Mouse (Mus musculus): Measurements from ENCODE around the gene Lsm10.

Gene Lsm10

DNA sequence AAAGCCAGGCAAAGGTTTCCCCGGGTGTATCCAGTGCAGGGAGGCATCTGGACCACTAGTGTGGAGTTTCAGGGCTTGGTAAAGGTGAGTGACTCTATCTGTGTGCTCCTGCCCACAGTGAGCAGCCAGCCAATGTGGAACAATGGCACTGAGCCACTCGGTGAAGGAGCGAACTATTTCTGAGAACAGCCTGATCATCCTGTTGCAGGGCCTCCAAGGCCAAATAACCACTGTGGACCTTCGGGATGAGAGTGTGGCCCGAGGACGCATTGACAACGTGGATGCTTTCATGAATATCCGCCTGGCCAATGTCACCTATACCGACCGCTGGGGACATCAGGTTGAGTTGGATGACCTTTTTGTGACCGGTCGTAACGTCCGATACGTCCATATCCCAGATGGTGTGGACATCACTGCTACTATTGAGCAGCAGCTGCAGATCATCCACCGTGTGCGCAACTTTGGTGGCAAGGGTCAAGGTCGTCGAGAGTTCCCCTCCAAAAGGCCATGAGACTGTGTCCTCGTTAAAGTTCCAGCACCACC is 1.4 kb downstream of the Lsm10 start:
- no peak for DNase-seq

GRCm38 (mm10) chr4:126099365-126099764 is 2.9 kb downstream of the Lsm10 start:
- DNase-seq: no peak

DNA sequence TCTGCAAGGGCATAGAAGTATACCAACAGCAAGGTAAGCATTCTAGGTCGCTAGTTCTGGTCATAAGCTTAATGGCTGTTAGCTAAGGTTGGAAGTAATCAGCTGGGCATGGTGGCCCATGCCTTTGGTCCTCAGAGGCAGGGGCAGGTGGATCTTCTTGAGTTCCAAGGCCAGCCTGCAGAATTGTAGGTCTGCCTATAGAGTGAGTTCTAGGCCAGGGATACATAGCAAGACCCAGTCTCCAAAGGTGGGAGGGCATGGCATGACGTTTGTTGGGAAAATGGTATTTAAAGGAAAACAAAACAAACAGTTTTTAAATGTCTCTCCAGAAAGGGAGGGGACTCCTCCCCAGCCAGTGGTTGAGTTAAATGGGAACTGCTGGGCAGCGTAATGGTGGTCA is 4.3 kb downstream of the Lsm10 start:
- DNase-seq: no peak

DNA sequence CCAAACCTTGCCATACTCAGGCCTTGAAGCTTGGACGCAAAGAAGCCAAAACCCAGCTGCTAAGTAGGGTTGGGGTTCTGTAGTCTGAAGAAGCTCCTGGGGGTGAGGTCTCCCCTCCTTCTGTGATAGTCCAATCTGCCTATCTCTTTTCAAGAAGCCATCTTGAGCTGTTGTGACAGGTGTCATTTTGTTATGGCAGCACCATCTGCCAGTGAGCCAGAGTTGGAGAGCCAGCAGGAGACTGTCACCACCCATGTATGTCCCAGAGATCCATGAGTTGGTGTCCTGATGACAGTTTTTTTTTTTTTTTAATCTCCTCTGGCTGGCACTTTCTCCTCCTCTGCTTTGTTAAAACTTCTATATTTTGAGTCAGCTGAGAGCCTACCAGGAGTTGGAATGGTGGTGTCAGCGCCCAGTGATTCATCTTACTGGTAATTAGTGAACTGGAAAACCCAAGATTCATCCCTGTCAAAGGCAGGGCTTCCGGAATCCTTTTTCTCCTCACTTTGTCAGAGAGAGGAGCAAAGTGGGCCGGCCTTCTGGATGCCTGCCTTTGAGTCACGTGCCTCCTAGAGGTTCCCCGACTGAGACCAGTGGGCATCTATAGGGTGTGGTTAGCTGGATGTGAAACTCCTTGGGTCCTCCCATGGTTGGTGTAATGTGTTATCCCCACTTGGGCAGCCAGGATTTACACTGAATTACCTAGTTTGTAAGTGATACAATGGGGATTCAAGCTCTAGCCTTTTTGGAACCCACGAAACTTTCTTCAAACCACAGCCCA is 5.8 kb downstream of the Lsm10 start:
- peak; percentile 59 to 62 for DNase-seq

DNA sequence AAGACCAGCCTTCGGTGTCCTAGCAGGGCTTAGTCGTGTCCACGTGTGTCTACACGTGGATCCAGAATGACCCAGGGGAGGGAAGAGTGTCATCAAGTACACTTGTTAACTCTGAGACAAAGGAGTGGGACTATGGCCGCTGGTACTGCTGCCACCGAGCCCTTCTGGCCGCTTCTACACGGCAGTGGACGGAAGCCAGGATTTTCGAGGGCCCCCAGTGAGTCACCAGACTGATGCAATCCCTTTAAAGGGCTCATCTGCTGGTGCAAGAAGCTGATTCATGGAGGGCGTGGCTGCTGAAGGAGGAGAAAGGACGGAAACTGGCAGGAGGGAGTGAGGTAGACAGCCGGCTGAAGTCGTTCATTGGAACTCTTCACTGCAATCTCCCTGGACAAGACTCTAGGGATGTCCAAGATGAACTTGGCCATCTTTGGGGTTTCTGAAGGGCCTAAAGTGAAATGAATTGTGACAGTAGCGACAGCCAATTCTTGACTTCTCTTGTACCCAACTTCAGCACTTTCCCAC is 6.7 kb downstream of the Lsm10 start:
- peak; percentile 95 to 96 for DNase-seq

DNA sequence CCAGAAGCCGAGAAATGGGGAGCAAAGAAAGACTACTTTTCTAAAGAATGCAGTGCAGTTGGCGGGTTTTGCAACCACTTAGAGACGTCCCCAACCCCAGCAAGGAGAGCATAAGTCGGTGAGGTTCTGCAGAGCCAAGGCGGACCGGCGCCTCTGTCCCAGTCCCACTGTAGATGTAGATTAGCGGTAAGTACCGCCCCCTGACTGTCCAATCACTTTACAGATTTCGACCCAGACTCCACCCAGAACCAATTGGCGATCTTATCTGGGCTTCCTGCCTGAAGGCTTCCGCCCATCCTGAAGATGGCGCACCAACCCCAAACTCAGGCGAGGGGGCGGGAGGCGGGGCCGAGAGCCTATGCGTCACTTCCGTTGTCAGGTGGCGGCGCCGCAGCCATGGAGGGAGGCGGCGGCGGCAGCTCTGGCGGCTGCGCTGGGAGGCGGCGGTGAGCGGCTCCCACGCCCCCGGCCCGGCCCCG is 7.2 kb downstream of the Lsm10 start, which contains the start of gene Stk40:
TSS of gene Stk40 (plus strand) at position 368 of the 479 bp plus-strand sequence.
- peak; percentile 97 to 98 for DNase-seq

DNA sequence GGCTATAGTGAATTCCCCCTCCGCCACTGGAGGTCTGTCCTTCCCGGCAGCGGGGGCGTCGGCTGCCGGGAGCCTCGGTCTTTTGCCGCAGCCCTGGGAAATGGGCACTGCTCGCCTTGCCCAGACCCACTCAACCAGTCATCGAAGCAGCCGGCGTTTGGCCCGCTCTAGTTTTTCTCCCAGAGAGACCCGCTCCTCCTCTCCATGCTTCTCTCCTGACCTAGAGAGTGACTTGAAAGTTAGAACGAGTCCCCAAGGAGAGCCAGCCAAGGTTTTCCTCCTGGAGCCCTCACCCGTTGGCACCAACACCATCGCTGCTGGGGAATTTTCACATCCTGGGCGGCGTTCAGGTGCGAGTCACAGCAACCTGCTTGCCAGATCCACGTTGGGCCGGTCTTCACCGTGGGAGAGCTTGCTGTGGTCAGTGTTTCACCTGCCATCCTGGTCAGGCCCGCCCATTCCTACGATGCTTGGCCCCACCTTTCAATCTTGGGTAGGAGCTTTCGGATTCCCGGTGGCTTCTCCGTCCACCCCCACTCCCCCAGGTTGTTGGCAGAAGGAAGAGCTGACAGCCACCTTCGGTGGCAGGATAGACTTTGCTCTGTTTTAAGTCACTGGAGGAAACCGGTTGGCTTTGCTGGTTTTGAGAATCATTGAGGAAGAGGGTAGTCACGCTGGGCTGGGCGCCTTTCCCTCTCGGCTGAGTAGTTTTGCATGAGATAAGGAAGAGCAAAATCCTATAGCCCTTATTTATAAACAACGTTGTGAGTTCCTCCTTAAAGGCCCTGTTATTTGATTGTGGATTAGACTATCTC is 8.0 kb downstream of the Lsm10 start:
- peak; percentile 50 for DNase-seq

DNA sequence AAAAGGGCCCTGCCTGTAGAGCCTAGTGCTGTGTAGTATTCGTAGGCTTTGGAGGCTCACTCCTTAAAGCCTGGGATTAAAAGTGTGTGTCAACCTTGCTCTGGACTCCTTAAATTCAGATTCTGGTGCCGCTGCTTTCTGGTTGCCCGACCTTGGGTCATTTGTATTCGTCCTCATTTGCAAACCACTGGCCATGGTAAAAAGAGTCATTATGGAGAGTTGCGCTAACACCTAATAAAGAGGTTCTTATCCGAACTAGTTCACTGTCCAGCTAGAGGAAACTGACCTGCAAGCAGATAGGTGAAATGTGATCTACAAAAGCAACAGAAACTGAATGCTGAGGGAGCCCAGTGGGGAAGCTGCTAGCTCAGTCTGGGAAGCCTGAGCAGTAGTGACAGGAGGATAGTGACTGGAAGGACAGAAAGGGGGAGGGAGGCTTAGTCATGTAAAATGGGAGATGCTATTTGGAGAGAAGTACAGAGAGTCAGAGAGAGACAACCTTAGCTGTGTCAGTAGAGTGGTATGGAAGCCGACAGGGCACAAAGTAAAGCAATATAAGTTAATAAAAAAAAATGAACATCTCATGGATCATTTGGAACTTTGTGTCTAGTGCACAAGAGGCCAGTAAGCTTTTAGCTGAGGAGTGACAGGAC is 8.8 kb downstream of the Lsm10 start:
- no peak for DNase-seq

DNA sequence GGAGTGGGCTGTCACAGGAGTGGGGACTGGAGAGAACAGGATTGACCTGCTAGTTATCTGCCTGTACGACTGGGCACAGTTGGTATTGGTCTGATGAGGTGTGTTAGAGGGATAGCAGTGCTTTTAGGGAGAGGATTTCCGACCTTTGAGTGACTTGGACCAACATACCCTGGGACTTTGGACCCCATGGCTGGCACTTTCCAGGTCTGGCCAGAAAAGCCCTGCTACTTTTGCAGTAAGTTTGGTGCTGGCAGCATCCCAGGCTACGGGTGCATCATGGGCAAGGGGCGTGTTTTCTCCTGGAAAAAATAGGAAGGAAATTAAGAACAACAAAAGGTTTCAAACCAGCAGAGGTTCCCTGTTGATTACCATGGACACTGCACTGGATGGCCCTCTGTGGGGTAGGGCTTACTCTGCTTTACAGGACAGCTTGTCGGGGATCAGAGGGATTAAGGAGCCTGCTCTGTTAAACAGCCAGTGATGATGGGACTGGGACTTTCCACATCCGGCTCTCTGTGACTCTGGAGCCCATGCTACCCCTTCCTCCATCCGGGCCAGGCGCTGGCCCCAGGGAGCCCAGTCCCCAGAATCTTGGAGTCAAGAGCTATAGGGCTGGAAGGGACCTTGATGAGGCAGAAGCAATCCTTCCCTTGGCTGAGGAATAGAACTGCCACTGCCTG is 11.8 kb downstream of the Lsm10 start:
- no peak for DNase-seq

- no peak for DNase-seq
These were observed 13.4 kb downstream of the Lsm10 start for GRCm38 (mm10) chr4:126109613-126110373.

DNA sequence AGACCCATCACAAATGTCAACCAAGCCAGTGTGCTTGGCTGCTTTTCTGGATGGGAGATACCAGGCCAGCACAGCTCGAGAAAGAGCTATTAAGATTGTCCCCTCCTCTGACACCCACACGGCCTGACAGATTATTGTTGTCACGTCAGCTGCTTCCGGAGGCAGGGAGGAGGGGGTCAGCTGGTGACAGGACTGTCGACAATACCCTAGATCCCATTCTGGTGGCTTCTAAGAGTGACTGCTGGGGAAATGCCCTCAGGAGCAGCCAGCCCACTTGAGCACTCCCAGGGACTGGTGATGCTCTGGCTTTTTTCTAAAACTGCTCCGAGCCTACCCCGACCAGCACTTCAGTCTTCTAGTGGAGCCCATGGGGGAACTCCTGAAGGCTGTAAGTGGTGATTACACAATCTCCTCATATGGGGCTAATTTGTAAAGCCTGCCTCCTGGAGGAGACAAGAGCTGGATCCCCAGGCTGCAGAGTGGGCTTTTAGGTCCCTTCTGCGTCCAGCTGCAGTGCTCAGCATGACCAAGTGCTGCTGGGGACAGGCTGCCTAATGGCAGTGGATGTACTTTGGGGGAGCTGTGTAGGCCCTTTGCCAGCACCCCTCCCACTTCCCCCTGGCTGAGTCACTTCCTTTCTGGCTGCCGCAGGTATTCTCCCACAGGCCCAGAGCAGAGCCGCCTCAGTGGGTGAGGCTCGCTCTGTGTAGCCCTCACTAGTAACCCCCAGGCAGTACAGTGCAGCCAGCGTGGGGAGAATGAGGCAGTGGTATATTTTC is 14.1 kb downstream of the Lsm10 start:
- peak; percentile 88 to 92 for DNase-seq

DNA sequence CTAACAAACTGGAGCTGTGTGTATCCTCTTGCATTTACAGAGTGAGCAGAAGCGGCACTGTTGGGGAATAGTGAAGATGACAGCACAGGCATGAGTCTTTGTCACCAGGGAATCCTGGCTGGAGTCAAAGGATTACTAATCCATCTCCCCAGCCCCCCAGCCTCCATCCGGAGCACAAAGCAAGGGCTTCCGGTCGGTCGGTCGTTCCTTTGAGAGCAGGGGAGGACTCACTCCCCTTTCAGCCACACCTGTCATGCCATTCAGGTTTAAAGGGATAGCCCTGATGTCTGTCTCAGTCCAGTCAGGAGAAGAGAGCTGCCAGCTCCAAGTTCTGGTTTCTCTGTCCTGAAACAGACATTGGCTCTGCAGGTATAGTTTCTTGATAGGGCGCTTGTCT is 14.7 kb downstream of the Lsm10 start:
- DNase-seq: no peak

GRCm38 (mm10) chr4:126113243-126113642 is 16.8 kb downstream of the Lsm10 start:
- no peak for DNase-seq

DNA sequence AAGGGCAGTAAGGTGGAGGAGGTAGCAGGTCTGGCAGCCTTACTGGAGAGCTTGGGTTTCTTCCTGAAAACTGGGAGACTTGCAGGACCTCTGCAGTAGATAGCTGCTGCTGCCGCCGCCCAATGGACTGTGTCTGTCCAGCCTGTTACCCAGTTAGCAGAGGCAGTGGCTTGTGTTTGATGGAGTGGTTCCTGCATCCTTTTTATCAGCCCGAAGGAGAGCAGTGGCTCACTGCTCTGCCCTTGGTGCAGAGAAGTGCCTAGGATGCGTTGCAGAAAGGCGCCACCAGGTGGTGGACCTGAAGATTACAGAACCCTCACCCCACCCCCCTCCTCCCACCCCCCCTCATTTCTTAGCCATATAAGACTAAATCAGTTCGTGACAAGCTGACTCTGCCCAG is 17.5 kb downstream of the Lsm10 start:
- peak; percentile 65 to 79 for DNase-seq

- DNase-seq: no peak
These were observed 19.0 kb downstream of the Lsm10 start for GRCm38 (mm10) chr4:126115411-126115810.

DNA sequence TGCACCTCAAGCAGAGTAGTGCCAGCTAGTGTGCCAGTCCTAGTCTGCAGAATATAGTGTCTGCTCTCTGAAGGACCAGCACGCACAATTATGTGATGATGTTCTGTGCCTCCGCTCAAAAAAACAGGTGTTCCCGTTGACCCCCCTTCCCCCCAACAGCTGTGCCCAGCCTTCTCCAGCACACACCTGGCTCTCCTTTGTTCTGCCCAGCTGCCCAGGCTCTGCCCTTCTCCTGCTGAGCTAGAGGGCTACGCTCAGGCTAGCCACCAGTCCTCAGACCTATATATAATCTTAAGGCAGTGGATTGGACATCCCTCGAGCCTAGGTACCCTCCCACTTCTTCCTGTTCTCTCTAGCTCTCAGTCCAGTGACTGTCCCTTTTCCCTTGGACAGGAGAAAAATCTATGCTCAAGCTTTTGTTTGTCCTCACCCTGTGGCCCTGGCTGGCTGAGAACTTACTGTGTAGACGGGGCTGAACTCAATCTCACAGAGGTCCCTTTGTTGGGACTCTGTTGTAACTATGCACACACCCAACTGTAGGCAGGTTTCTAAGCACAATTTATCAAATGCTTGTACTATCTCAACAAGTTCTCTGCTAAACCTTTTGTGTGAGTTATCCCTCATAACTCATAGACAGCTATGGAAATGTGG is 19.6 kb downstream of the Lsm10 start:
- no peak for DNase-seq

DNA sequence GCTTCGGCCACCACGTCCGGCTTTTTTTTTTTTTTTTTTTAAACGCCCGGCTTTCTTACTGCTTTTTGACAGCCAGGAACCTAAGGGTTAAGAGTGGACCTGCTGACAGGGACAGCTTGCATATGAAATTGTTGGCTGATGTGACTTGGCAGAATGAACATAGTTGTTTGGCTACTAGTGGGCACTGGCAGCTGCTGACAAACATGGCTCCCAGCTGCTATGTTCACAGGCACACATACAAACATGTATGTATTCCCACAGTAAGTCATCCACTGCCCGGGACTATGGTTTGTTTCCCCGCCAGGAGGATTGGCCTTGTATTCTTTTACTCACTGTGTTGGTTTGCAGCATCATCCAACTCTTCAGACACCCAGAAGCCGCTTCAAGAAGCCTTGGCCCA is 20.7 kb downstream of the Lsm10 start:
- peak in 1 of 2 experiments; percentile 57 for DNase-seq

GRCm38 (mm10) chr4:126118651-126119050 is 22.2 kb downstream of the Lsm10 start:
- DNase-seq: no peak

GRCm38 (mm10) chr4:126119051-126119450 is 22.6 kb downstream of the Lsm10 start:
- no peak for DNase-seq

DNA sequence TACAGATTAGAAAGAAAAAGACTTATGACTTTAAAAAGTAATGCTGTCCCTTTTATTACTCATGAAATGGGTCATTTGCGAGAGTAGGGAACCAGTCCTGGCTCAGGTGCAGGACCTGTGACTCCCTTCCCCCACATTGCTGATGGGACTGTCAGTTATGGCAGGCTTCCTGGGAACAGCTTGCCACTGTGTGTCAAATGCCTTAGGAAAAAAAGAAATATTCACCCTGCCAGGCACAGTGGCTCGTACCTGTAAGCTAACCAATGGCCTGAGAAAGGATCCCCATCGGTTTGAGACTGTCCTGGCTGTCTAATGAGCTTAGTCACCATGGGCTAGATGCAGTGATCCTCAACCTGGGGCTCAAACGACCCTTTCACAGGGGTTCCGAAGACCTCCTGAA is 23.6 kb downstream of the Lsm10 start:
- no peak for DNase-seq

Data from lung, postnatal 4 days (tissue).